Mouse (Mus musculus) brown adipose tissue, adult 24 weeks (tissue): Measurements from ENCODE around the gene Gm45717. TPM values are rescaled to one million over a fixed set of nuclear protein-coding genes. Genes with fewer than 3 reads are reported as not detected.
"Not testable (repeated sequence)": the region's sequence is repeated elsewhere in the genome, so short reads cannot be mapped to it uniquely, and the experiment has no call there.

Experiments used
- H3K27ac ChIP-seq: fragments of 200-500 bp; replicated peaks from 2 replicates; pipeline ENCODE4 v1.5.1; 2012; ENCODE audit warnings: low read depth, mild to moderate bottlenecking, low read length
- H3K4me1 ChIP-seq: fragments of 200-500 bp; 2 replicates; pipeline ENCODE4 v1.6.1; 2012; ENCODE audit warnings: low read length, mixed read lengths; ENCODE audit not compliant: control insufficient read depth, insufficient read depth, insufficient read length
- H3K4me3 ChIP-seq: fragments of 200-500 bp; 2 replicates; pipeline ENCODE4 v1.5.1; 2012; ENCODE audit warnings: low read depth, mild to moderate bottlenecking, low read length, moderate library complexity; ENCODE audit not compliant: insufficient read depth
- polyA plus RNA-seq: library from polyadenylated mRNA; stranded (reverse); fragments of >200 nt; gene quantifications from 2 replicates; pipeline ENCODE4 v1.2.4, GENCODE M21; 2012; ENCODE audit not compliant: missing spikeins, insufficient read depth, insufficient read length

Gene Gm45717
- not detected in 2 replicates for polyA plus RNA-seq

GRCm38 (mm10) chr7:140955758-140956555 lies at the start of gene Gm45717, which contains the start of gene Ifitm2:
TSS of gene Gm45717 (minus strand) at chr7:140955937.
TSS of gene Ifitm2 (minus strand) at chr7:140955987.
- peak within 1 kb of the TSS; percentile 83 for H3K4me3 ChIP-seq
- H3K4me1 ChIP-seq: peaks cover 16% of the 10 kb centered on the region; the same call in 1 of the 2 replicates
- peak within 1 kb of the TSS; percentile 97 for H3K27ac ChIP-seq

- Histone ChIP-seq H3K4me3 (no peak overlapping the region), H3K4me1 (no peaks in the 10 kb centered on the region), H3K27ac (no peak overlapping the region)
Measured at GRCm38 (mm10) chr7:141003248-141004010, 47.7 kb upstream of the Gm45717 start.

- Histone ChIP-seq H3K27ac (no peak overlapping the region), H3K4me1 (no peaks in the 10 kb centered on the region)
Measured at GRCm38 (mm10) chr7:141000881-141001708, 45.4 kb upstream of the Gm45717 start.

GRCm38 (mm10) chr7:140998853-140999700 lies 43.3 kb upstream of the Gm45717 start:
- no peak overlapping the region for H3K4me3 ChIP-seq
- no peak overlapping the region for H3K27ac ChIP-seq
- no peaks in the 10 kb centered on the region for H3K4me1 ChIP-seq

More at GRCm38 (mm10) chr7:141000881-141001708, 45.4 kb upstream of the Gm45717 start:
- H3K4me3 ChIP-seq: no peak overlapping the region

GRCm38 (mm10) chr7:140997817-140998216 lies 42.1 kb upstream of the Gm45717 start:
- Histone ChIP-seq H3K4me3 (no peak overlapping the region), H3K27ac (no peak overlapping the region), H3K4me1 (no peaks in the 10 kb centered on the region)

- Histone ChIP-seq H3K4me1 (no peaks in the 10 kb centered on the region), H3K27ac (no peak overlapping the region), H3K4me3 (no peak overlapping the region)
Measured at GRCm38 (mm10) chr7:140991117-140991689, 35.5 kb upstream of the Gm45717 start.

- no peak overlapping the region for H3K27ac ChIP-seq
- H3K4me3 ChIP-seq: no peak overlapping the region
- no peaks in the 10 kb centered on the region for H3K4me1 ChIP-seq
Measured at GRCm38 (mm10) chr7:140990622-140991021, 34.9 kb upstream of the Gm45717 start.

GRCm38 (mm10) chr7:140990185-140990584 lies 34.4 kb upstream of the Gm45717 start:
- H3K4me3 ChIP-seq: no peak overlapping the region
- no peaks in the 10 kb centered on the region for H3K4me1 ChIP-seq
- no peak overlapping the region for H3K27ac ChIP-seq

- H3K4me3 ChIP-seq: no peak overlapping the region
- no peaks in the 10 kb centered on the region for H3K4me1 ChIP-seq
- H3K27ac ChIP-seq: no peak overlapping the region
Measured at GRCm38 (mm10) chr7:140989022-140989421, 33.3 kb upstream of the Gm45717 start.

GRCm38 (mm10) chr7:140987182-140988138 lies 31.7 kb upstream of the Gm45717 start:
- no peaks in the 10 kb centered on the region for H3K4me1 ChIP-seq
- H3K4me3 ChIP-seq: no peak overlapping the region
- H3K27ac ChIP-seq: no peak overlapping the region

GRCm38 (mm10) chr7:140982971-140983370 lies 27.2 kb upstream of the Gm45717 start:
- no peak overlapping the region for H3K27ac ChIP-seq
- H3K4me1 ChIP-seq: no peaks in the 10 kb centered on the region
- no peak overlapping the region for H3K4me3 ChIP-seq

GRCm38 (mm10) chr7:140981704-140982103 lies 26.0 kb upstream of the Gm45717 start:
- H3K27ac ChIP-seq: no peak overlapping the region
- no peaks in the 10 kb centered on the region for H3K4me1 ChIP-seq
- no peak overlapping the region for H3K4me3 ChIP-seq

GRCm38 (mm10) chr7:140976720-140977119 lies 21.0 kb upstream of the Gm45717 start:
- H3K27ac ChIP-seq, H3K4me3 ChIP-seq, H3K4me1 ChIP-seq: not testable (repeated sequence)
